Mouse (Mus musculus) liver, embryonic 13.5 days (tissue): ENCODE data around the gene Rnf207. TPM values are rescaled to one million over a fixed set of nuclear protein-coding genes. Genes with fewer than 3 reads are reported as not detected.

Experiments used
- ATAC-seq: fragments of 200-750 bp; cut with Nextera tagmentation; 2 replicates; pipeline ENCODE4 v1.8.0; 2017; ENCODE audit warnings: low read depth, mild to moderate bottlenecking, moderate number of reproducible peaks, moderate library complexity
- DNase-seq: peaks from one replicate; pipeline ENCODE4 v3.0.0; 2022
- H3K27ac ChIP-seq: fragments of 300-500 bp; sonication (generic); 2 replicates; pipeline ENCODE4 v1.5.1; 2015; ENCODE audit warnings: moderate library complexity, mild to moderate bottlenecking, inconsistent platforms
- H3K27me3 ChIP-seq: fragments of 300-500 bp; sonication (generic); 2 replicates; pipeline ENCODE4 v1.6.1; 2015; ENCODE audit warnings: mild to moderate bottlenecking, inconsistent platforms
- H3K36me3 ChIP-seq: fragments of 300-500 bp; sonication (generic); 2 replicates; pipeline ENCODE4 v1.6.1; 2015; ENCODE audit warnings: mild to moderate bottlenecking, inconsistent platforms
- H3K4me1 ChIP-seq: fragments of 300-500 bp; sonication (generic); replicated peaks from 2 replicates; pipeline ENCODE4 v1.6.1; 2015; ENCODE audit warnings: inconsistent platforms
- H3K4me2 ChIP-seq: fragments of 300-500 bp; sonication (generic); 2 replicates; pipeline ENCODE4 v1.6.1; 2015; ENCODE audit warnings: inconsistent platforms, mild to moderate bottlenecking, moderate library complexity
- H3K4me3 ChIP-seq: fragments of 300-500 bp; sonication (generic); replicated peaks from 2 replicates; pipeline ENCODE4 v1.5.1; 2015; ENCODE audit warnings: mild to moderate bottlenecking, inconsistent platforms
- H3K9ac ChIP-seq: fragments of 300-500 bp; sonication (generic); 2 replicates; pipeline ENCODE4 v1.6.1; 2015; ENCODE audit warnings: mild to moderate bottlenecking, inconsistent platforms
- H3K9me3 ChIP-seq: fragments of 300-500 bp; sonication (generic); replicated peaks from 2 replicates; pipeline ENCODE4 v1.6.1; 2016; ENCODE audit warnings: inconsistent platforms
- WGBS: fragments of 180-500 bp; shearing (Covaris S2); methylation state at CpG from one replicate; pipeline ENCODE4 v1.1.7; 2015; ENCODE audit not compliant: insufficient replicate concordance; 5-methylcytosine and 5-hydroxymethylcytosine counted together
- polyA plus RNA-seq: library from polyadenylated mRNA; unstranded; fragments of >200 nt; fragmentation: Nextera tagmentation; extraction: Ambion mirVana; gene quantifications from 2 replicates; pipeline ENCODE4 v1.2.1, GENCODE M21; 2015

Rnf207 gene
- polyA plus RNA-seq, 1 experiment from 2014 or later = 0.31 TPM

GRCm38 (mm10) chr4:152267748-152268369 lies 50.9 kb downstream of the Rnf207 start:
- no peak for ATAC-seq
- Histone ChIP-seq H3K36me3 (no peaks in the 10 kb centered on the region), H3K4me2 (no peak overlapping the region), H3K4me1 (peaks cover 28% of the 10 kb centered on the region), H3K27me3 (peaks cover 17% of the 10 kb centered on the region), H3K27ac (no peak overlapping the region), H3K9me3 (no peaks in the 10 kb centered on the region), H3K4me3 (no peak overlapping the region), H3K9ac (no peak overlapping the region)
- 70% methylated on average over 13 of the region's 13 CpGs for WGBS
- no peak for DNase-seq

- no peak overlapping the region for H3K9ac ChIP-seq
- no peaks in the 10 kb centered on the region for H3K9me3 ChIP-seq
- H3K4me3 ChIP-seq = no peak overlapping the region
- H3K27ac ChIP-seq = no peak overlapping the region
- H3K27me3 ChIP-seq = peaks cover 2% of the 10 kb centered on the region; the same call in 1 of the 2 replicates
- no peaks in the 10 kb centered on the region for H3K36me3 ChIP-seq
- peaks cover 35% of the 10 kb centered on the region for H3K4me1 ChIP-seq
- WGBS = 68% methylated on average over 10 of the region's 10 CpGs
- ATAC-seq (no peak), DNase-seq (no peak)
- H3K4me2 ChIP-seq = no peak overlapping the region
Observed at GRCm38 (mm10) chr4:152266236-152266895, 52.4 kb downstream of the Rnf207 start.

GRCm38 (mm10) chr4:152265791-152266190 lies 53.0 kb downstream of the Rnf207 start:
- Histone ChIP-seq H3K27ac (no peak overlapping the region), H3K4me2 (no peak overlapping the region), H3K36me3 (no peaks in the 10 kb centered on the region), H3K9me3 (no peaks in the 10 kb centered on the region), H3K27me3 (no peaks in the 10 kb centered on the region), H3K4me3 (no peak overlapping the region), H3K9ac (no peak overlapping the region), H3K4me1 (peaks cover 36% of the 10 kb centered on the region)
- WGBS = 61% methylated on average over 5 of the region's 5 CpGs
- ATAC-seq (no peak), DNase-seq (no peak)

GRCm38 (mm10) chr4:152264867-152265568 lies 53.8 kb downstream of the Rnf207 start:
- ATAC-seq (no peak), DNase-seq (no peak)
- Histone ChIP-seq H3K4me2 (no peak overlapping the region), H3K9ac (no peak overlapping the region), H3K4me3 (no peak overlapping the region), H3K36me3 (no peaks in the 10 kb centered on the region), H3K27ac (no peak overlapping the region), H3K4me1 (peaks cover 36% of the 10 kb centered on the region), H3K9me3 (no peaks in the 10 kb centered on the region), H3K27me3 (no peaks in the 10 kb centered on the region)
- WGBS = 83% methylated on average over 9 of the region's 9 CpGs

- Histone ChIP-seq H3K9me3 (no peaks in the 10 kb centered on the region), H3K9ac (peak overlapping the region; percentile 43), H3K36me3 (no peaks in the 10 kb centered on the region), H3K27ac (peak overlapping the region; percentile 85), H3K4me2 (peak overlapping the region; percentile 58), H3K4me3 (no peak overlapping the region; the same call in 1 of the 2 replicates), H3K4me1 (peaks cover 36% of the 10 kb centered on the region), H3K27me3 (no peaks in the 10 kb centered on the region)
- 54% methylated on average over 4 of the region's 4 CpGs for WGBS
- ATAC-seq (no peak; the same call in 1 of the 2 replicates), DNase-seq (no peak)
Observed at GRCm38 (mm10) chr4:152264177-152264530, 54.6 kb downstream of the Rnf207 start.

- ATAC-seq (peak; percentile 83), DNase-seq (peak; percentile 53)
- peak overlapping the region; percentile 58 for H3K4me2 ChIP-seq
- H3K27ac ChIP-seq = peak overlapping the region; percentile 85
- H3K27me3 ChIP-seq = no peaks in the 10 kb centered on the region
- peak overlapping the region; percentile 14 for H3K4me3 ChIP-seq
- H3K9ac ChIP-seq = peak overlapping the region; percentile 43
- 34% methylated on average over 10 of the region's 10 CpGs for WGBS
- no peaks in the 10 kb centered on the region for H3K36me3 ChIP-seq
- H3K9me3 ChIP-seq = no peaks in the 10 kb centered on the region
- peaks cover 36% of the 10 kb centered on the region for H3K4me1 ChIP-seq
Observed at GRCm38 (mm10) chr4:152263512-152264176, 55.1 kb downstream of the Rnf207 start.

- peak overlapping the region; percentile 43; the same call in 1 of the 2 replicates for H3K9ac ChIP-seq
- no peaks in the 10 kb centered on the region for H3K27me3 ChIP-seq
- ATAC-seq = peak; percentile 69
- H3K36me3 ChIP-seq = no peaks in the 10 kb centered on the region
- peak; percentile 63 for DNase-seq
- 43% methylated on average over 9 of the region's 9 CpGs for WGBS
- H3K4me3 ChIP-seq = peak overlapping the region; percentile 14; the same call in 1 of the 2 replicates
- peak overlapping the region; percentile 58 for H3K4me2 ChIP-seq
- H3K4me1 ChIP-seq = peaks cover 39% of the 10 kb centered on the region
- H3K9me3 ChIP-seq = no peaks in the 10 kb centered on the region
- peak overlapping the region; percentile 85 for H3K27ac ChIP-seq
Observed at GRCm38 (mm10) chr4:152263089-152263488, 55.7 kb downstream of the Rnf207 start.

- peak overlapping the region; percentile 85 for H3K27ac ChIP-seq
Observed at GRCm38 (mm10) chr4:152262187-152262586, 56.6 kb downstream of the Rnf207 start.

GRCm38 (mm10) chr4:152260451-152260850 lies 58.3 kb downstream of the Rnf207 start:
- H3K9me3 ChIP-seq = no peaks in the 10 kb centered on the region
- 78% methylated on average over 8 of the region's 8 CpGs for WGBS
- no peaks in the 10 kb centered on the region for H3K36me3 ChIP-seq
- no peak overlapping the region for H3K4me2 ChIP-seq
- no peak overlapping the region for H3K4me3 ChIP-seq
- no peak overlapping the region for H3K27ac ChIP-seq
- no peak for ATAC-seq
- DNase-seq = no peak
- no peak overlapping the region for H3K9ac ChIP-seq
- peaks cover 56% of the 10 kb centered on the region for H3K4me1 ChIP-seq
- H3K27me3 ChIP-seq = no peaks in the 10 kb centered on the region

More at GRCm38 (mm10) chr4:152262187-152262586, 56.6 kb downstream of the Rnf207 start:
- ATAC-seq (no peak), DNase-seq (no peak)
- Histone ChIP-seq H3K4me1 (peaks cover 45% of the 10 kb centered on the region), H3K4me3 (no peak overlapping the region), H3K9ac (no peak overlapping the region), H3K27me3 (no peaks in the 10 kb centered on the region), H3K9me3 (no peaks in the 10 kb centered on the region), H3K4me2 (no peak overlapping the region), H3K36me3 (no peaks in the 10 kb centered on the region)
- 62% methylated on average over 9 of the region's 9 CpGs for WGBS

GRCm38 (mm10) chr4:152257070-152257469 lies 61.7 kb downstream of the Rnf207 start:
- Histone ChIP-seq H3K4me1 (peaks cover 33% of the 10 kb centered on the region), H3K4me3 (no peak overlapping the region), H3K27ac (peak overlapping the region; percentile 56; the same call in 1 of the 2 replicates), H3K9me3 (no peaks in the 10 kb centered on the region), H3K9ac (no peak overlapping the region), H3K27me3 (no peaks in the 10 kb centered on the region), H3K4me2 (peak overlapping the region; percentile 4; the same call in 1 of the 2 replicates), H3K36me3 (no peaks in the 10 kb centered on the region)
- DNase-seq (peak; percentile 20), ATAC-seq (peak; percentile 87)
- 37% methylated on average over 6 of the region's 6 CpGs for WGBS
